Mouse (Mus musculus): ENCODE measurements at regions not wholly inside any gene's neighbourhood (a gene's known extent, or its start where the extent isn't known, plus 50 kb on each side); places are given as distances from the start of the nearest gene placed in this dataset.

- Histone ChIP-seq H3K27me3 (ENCODE audit: control insufficient read depth, insufficient read depth, low read length) (no peaks in the 10 kb centered on the region), H3K4me1 (ENCODE audit: control insufficient read depth, insufficient read depth, low read length) (no peaks in the 10 kb centered on the region), H3K4me2 (ENCODE audit: low read length) (no peak overlapping the region), H3K4me3 (replicated peaks; ENCODE audit: low read depth, low read length) (no peak overlapping the region), H3K36me3 (ENCODE audit: control insufficient read depth, insufficient read depth, low read length) (no peaks in the 10 kb centered on the region), H3K9ac (replicated peaks; ENCODE audit: low read length) (no peak overlapping the region), H3K27ac (replicated peaks; ENCODE audit: low read depth, low read length) (no peak overlapping the region), H3K9me3 (ENCODE audit: control insufficient read depth, low read length) (no peaks in the 10 kb centered on the region)
- WGBS = 91% methylated on average over 4 of the region's 4 CpGs
- ATAC-seq (ENCODE audit: low FRiP score, low TSS enrichment) = no peak
- no peak for DNase-seq
Measured at GRCm38 (mm10) chr8:115897086-115897485, 189.5 kb upstream of the Maf start.

GRCm38 (mm10) chr8:115896066-115896465 lies 188.5 kb upstream of the Maf start:
- WGBS = 75% methylated on average over 4 of the region's 4 CpGs
- H3K9me3 ChIP-seq (ENCODE audit: control insufficient read depth, low read length) = no peaks in the 10 kb centered on the region
- no peak overlapping the region for H3K4me3 ChIP-seq (replicated peaks; ENCODE audit: low read depth, low read length)
- H3K4me2 ChIP-seq (ENCODE audit: low read length) = no peak overlapping the region
- H3K36me3 ChIP-seq (ENCODE audit: control insufficient read depth, insufficient read depth, low read length) = no peaks in the 10 kb centered on the region
- no peak for ATAC-seq (ENCODE audit: low FRiP score, low TSS enrichment)
- no peak overlapping the region for H3K9ac ChIP-seq (replicated peaks; ENCODE audit: low read length)
- H3K4me1 ChIP-seq (ENCODE audit: control insufficient read depth, insufficient read depth, low read length) = no peaks in the 10 kb centered on the region
- DNase-seq = no peak
- no peaks in the 10 kb centered on the region for H3K27me3 ChIP-seq (ENCODE audit: control insufficient read depth, insufficient read depth, low read length)
- no peak overlapping the region for H3K27ac ChIP-seq (replicated peaks; ENCODE audit: low read depth, low read length)

- WGBS = 85% methylated on average over 4 of the region's 4 CpGs
- H3K4me2 ChIP-seq (ENCODE audit: low read length) = no peak overlapping the region
- no peak overlapping the region for H3K4me3 ChIP-seq (replicated peaks; ENCODE audit: low read depth, low read length)
Measured at GRCm38 (mm10) chr8:115888278-115888677, 180.7 kb upstream of the Maf start.

GRCm38 (mm10) chr8:115885121-115885743 lies 177.6 kb upstream of the Maf start:
- WGBS = 78% methylated on average over 2 of the region's 2 CpGs
- H3K4me3 ChIP-seq (replicated peaks; ENCODE audit: low read depth, low read length) = no peak overlapping the region
- ATAC-seq (ENCODE audit: low FRiP score, low TSS enrichment) (no peak), DNase-seq (no peak)
- H3K27me3 ChIP-seq (ENCODE audit: control insufficient read depth, insufficient read depth, low read length) = no peaks in the 10 kb centered on the region
- H3K4me2 ChIP-seq (ENCODE audit: low read length) = no peak overlapping the region
- no peaks in the 10 kb centered on the region for H3K36me3 ChIP-seq (ENCODE audit: control insufficient read depth, insufficient read depth, low read length)
- H3K9ac ChIP-seq (replicated peaks; ENCODE audit: low read length) = no peak overlapping the region
- no peaks in the 10 kb centered on the region for H3K9me3 ChIP-seq (ENCODE audit: control insufficient read depth, low read length)
- no peak overlapping the region for H3K27ac ChIP-seq (replicated peaks; ENCODE audit: low read depth, low read length)
- H3K4me1 ChIP-seq (ENCODE audit: control insufficient read depth, insufficient read depth, low read length) = no peaks in the 10 kb centered on the region

More at GRCm38 (mm10) chr8:115888278-115888677, 180.7 kb upstream of the Maf start:
- ATAC-seq (ENCODE audit: low FRiP score, low TSS enrichment) = no peak
- Histone ChIP-seq H3K4me1 (ENCODE audit: control insufficient read depth, insufficient read depth, low read length) (no peaks in the 10 kb centered on the region), H3K27ac (replicated peaks; ENCODE audit: low read depth, low read length) (no peak overlapping the region), H3K36me3 (ENCODE audit: control insufficient read depth, insufficient read depth, low read length) (no peaks in the 10 kb centered on the region), H3K9me3 (ENCODE audit: control insufficient read depth, low read length) (no peaks in the 10 kb centered on the region), H3K9ac (replicated peaks; ENCODE audit: low read length) (no peak overlapping the region), H3K27me3 (ENCODE audit: control insufficient read depth, insufficient read depth, low read length) (no peaks in the 10 kb centered on the region)
- no peak for DNase-seq

GRCm38 (mm10) chr8:115883808-115884207 lies 176.2 kb upstream of the Maf start:
- H3K4me3 ChIP-seq (replicated peaks; ENCODE audit: low read depth, low read length) = no peak overlapping the region
- no peaks in the 10 kb centered on the region for H3K36me3 ChIP-seq (ENCODE audit: control insufficient read depth, insufficient read depth, low read length)
- DNase-seq = no peak
- H3K27ac ChIP-seq (replicated peaks; ENCODE audit: low read depth, low read length) = no peak overlapping the region
- no peak overlapping the region for H3K4me2 ChIP-seq (ENCODE audit: low read length)
- no peaks in the 10 kb centered on the region for H3K4me1 ChIP-seq (ENCODE audit: control insufficient read depth, insufficient read depth, low read length)
- H3K27me3 ChIP-seq (ENCODE audit: control insufficient read depth, insufficient read depth, low read length) = no peaks in the 10 kb centered on the region
- WGBS = 81% methylated on average over 3 of the region's 3 CpGs
- H3K9me3 ChIP-seq (ENCODE audit: control insufficient read depth, low read length) = no peaks in the 10 kb centered on the region
- ATAC-seq (ENCODE audit: low FRiP score, low TSS enrichment) = no peak
- H3K9ac ChIP-seq (replicated peaks; ENCODE audit: low read length) = no peak overlapping the region

- Histone ChIP-seq H3K36me3 (ENCODE audit: control insufficient read depth, insufficient read depth, low read length) (no peaks in the 10 kb centered on the region), H3K9me3 (ENCODE audit: control insufficient read depth, low read length) (no peaks in the 10 kb centered on the region), H3K27ac (replicated peaks; ENCODE audit: low read depth, low read length) (no peak overlapping the region), H3K9ac (replicated peaks; ENCODE audit: low read length) (no peak overlapping the region), H3K27me3 (ENCODE audit: control insufficient read depth, insufficient read depth, low read length) (no peaks in the 10 kb centered on the region), H3K4me3 (replicated peaks; ENCODE audit: low read depth, low read length) (no peak overlapping the region), H3K4me1 (ENCODE audit: control insufficient read depth, insufficient read depth, low read length) (no peaks in the 10 kb centered on the region), H3K4me2 (ENCODE audit: low read length) (no peak overlapping the region)
- no peak for ATAC-seq (ENCODE audit: low FRiP score, low TSS enrichment)
- no peak for DNase-seq
- 88% methylated on average over 8 of the region's 8 CpGs for WGBS
Measured at GRCm38 (mm10) chr8:115881881-115882280, 174.3 kb upstream of the Maf start.

- WGBS = 52% methylated on average over 7 of the region's 7 CpGs
- H3K4me3 ChIP-seq (replicated peaks; ENCODE audit: low read depth, low read length) = no peak overlapping the region
- H3K4me1 ChIP-seq (ENCODE audit: control insufficient read depth, insufficient read depth, low read length) = no peaks in the 10 kb centered on the region
- no peaks in the 10 kb centered on the region for H3K9me3 ChIP-seq (ENCODE audit: control insufficient read depth, low read length)
- ATAC-seq (ENCODE audit: low FRiP score, low TSS enrichment) (no peak), DNase-seq (peak; percentile 77)
- H3K36me3 ChIP-seq (ENCODE audit: control insufficient read depth, insufficient read depth, low read length) = no peaks in the 10 kb centered on the region
- H3K27me3 ChIP-seq (ENCODE audit: control insufficient read depth, insufficient read depth, low read length) = no peaks in the 10 kb centered on the region
- H3K27ac ChIP-seq (replicated peaks; ENCODE audit: low read depth, low read length) = no peak overlapping the region
- no peak overlapping the region for H3K4me2 ChIP-seq (ENCODE audit: low read length)
- H3K9ac ChIP-seq (replicated peaks; ENCODE audit: low read length) = no peak overlapping the region
Measured at GRCm38 (mm10) chr8:115874789-115875188, 167.2 kb upstream of the Maf start.

- Histone ChIP-seq H3K27ac (replicated peaks; ENCODE audit: low read depth, low read length) (no peak overlapping the region), H3K4me2 (ENCODE audit: low read length) (no peak overlapping the region), H3K27me3 (ENCODE audit: control insufficient read depth, insufficient read depth, low read length) (no peaks in the 10 kb centered on the region), H3K36me3 (ENCODE audit: control insufficient read depth, insufficient read depth, low read length) (no peaks in the 10 kb centered on the region), H3K9me3 (ENCODE audit: control insufficient read depth, low read length) (no peaks in the 10 kb centered on the region), H3K9ac (replicated peaks; ENCODE audit: low read length) (no peak overlapping the region), H3K4me1 (ENCODE audit: control insufficient read depth, insufficient read depth, low read length) (no peaks in the 10 kb centered on the region), H3K4me3 (replicated peaks; ENCODE audit: low read depth, low read length) (no peak overlapping the region)
- 61% methylated on average over 5 of the region's 5 CpGs for WGBS
- ATAC-seq (ENCODE audit: low FRiP score, low TSS enrichment) (no peak), DNase-seq (peak; percentile 29)
Measured at GRCm38 (mm10) chr8:115871381-115871780, 163.8 kb upstream of the Maf start.

- DNase-seq = no peak
- no peak overlapping the region for H3K9ac ChIP-seq (replicated peaks; ENCODE audit: low read length)
- WGBS = 84% methylated on average over 3 of the region's 3 CpGs
Measured at GRCm38 (mm10) chr8:115861381-115861780, 153.8 kb upstream of the Maf start.

More at GRCm38 (mm10) chr8:115861381-115861780, 153.8 kb upstream of the Maf start:
- Histone ChIP-seq H3K4me1 (ENCODE audit: control insufficient read depth, insufficient read depth, low read length) (no peaks in the 10 kb centered on the region), H3K36me3 (ENCODE audit: control insufficient read depth, insufficient read depth, low read length) (no peaks in the 10 kb centered on the region), H3K4me3 (replicated peaks; ENCODE audit: low read depth, low read length) (no peak overlapping the region), H3K9me3 (ENCODE audit: control insufficient read depth, low read length) (no peaks in the 10 kb centered on the region), H3K4me2 (ENCODE audit: low read length) (no peak overlapping the region), H3K27ac (replicated peaks; ENCODE audit: low read depth, low read length) (no peak overlapping the region), H3K27me3 (ENCODE audit: control insufficient read depth, insufficient read depth, low read length) (no peaks in the 10 kb centered on the region)
- no peak for ATAC-seq (ENCODE audit: low FRiP score, low TSS enrichment)

Data from midbrain, embryonic 14.5 days (tissue).